Mouse (Mus musculus) liver, embryonic 14 days (tissue): Measurements from ENCODE around the gene Gm3752. TPM values are rescaled to one million over a fixed set of nuclear protein-coding genes. Genes with fewer than 3 reads are reported as not detected.

Experiments
- polyA plus RNA-seq: library from polyadenylated mRNA; depleted of rRNA; stranded (reverse); fragments of >200 nt; gene quantifications from 2 replicates; pipeline ENCODE4 v1.2.3, GENCODE M21; 2012; rRNA removed

Gm3752 gene
- polyA plus RNA-seq: 0.03 TPM in 1 of 2 replicates, not detected in the other

GRCm38 (mm10) chr14:7483662-7484061 lies at the start of gene Gm3752:
TSS of gene Gm3752 (minus strand) at chr14:7483762.

GRCm38 (mm10) chr14:7450817-7451216 lies 32.7 kb downstream of the Gm3752 start, which contains the start of gene Gm3755:
TSS of gene Gm3755 (minus strand) at chr14:7450917.

Other genes starting within 250 kb of the Gm3752 start
- not detected in 2 replicates for gene Gm3727, start 219.0 kb downstream of the Gm3752 start, polyA plus RNA-seq
- 0.02 and 0.05 TPM in 2 replicates for gene Gm3739, start 168.7 kb downstream of the Gm3752 start, polyA plus RNA-seq
- not detected in 2 replicates for gene Gm5797, start 151.4 kb downstream of the Gm3752 start, polyA plus RNA-seq
- not detected in 2 replicates for gene Gm8374, start 118.6 kb downstream of the Gm3752 start, polyA plus RNA-seq
- not detected in 2 replicates for gene Gm3755, start 32.8 kb downstream of the Gm3752 start, polyA plus RNA-seq
- 0.02 TPM in 2 replicates for gene Gm3558, start 84.8 kb upstream of the Gm3752 start, polyA plus RNA-seq
- gene Gm10338, start 111.8 kb upstream of the Gm3752 start, polyA plus RNA-seq: not detected in 2 replicates
- not detected in 2 replicates for gene Gm10128, start 160.2 kb upstream of the Gm3752 start, polyA plus RNA-seq